Mouse (Mus musculus) forebrain, postnatal 0 days (tissue): Measurements from ENCODE around the gene Serpina12. TPM values are rescaled to one million over a fixed set of nuclear protein-coding genes. Genes with fewer than 3 reads are reported as not detected.

Source experiments
- ATAC-seq: fragments of 200-750 bp; cut with Nextera tagmentation; 2 replicates; pipeline ENCODE4 v1.8.0; 2017; ENCODE audit warnings: mild to moderate bottlenecking, moderate library complexity
- DNase-seq: peaks from one replicate; pipeline ENCODE4 v3.0.0-alpha.2; 2015
- H3K27ac ChIP-seq: fragments of 300-500 bp; sonication (generic); 2 replicates; pipeline ENCODE4 v1.5.1; 2014; ENCODE audit warnings: low read depth, mild to moderate bottlenecking, antibody characterized with exemption, low read length, moderate library complexity, mixed read lengths
- H3K27me3 ChIP-seq: fragments of 300-500 bp; sonication (generic); 2 replicates; pipeline ENCODE4 v1.6.1; 2014; ENCODE audit warnings: mild to moderate bottlenecking, low read length, mixed read lengths; ENCODE audit not compliant: insufficient read depth
- H3K36me3 ChIP-seq: fragments of 300-500 bp; sonication (generic); 2 replicates; pipeline ENCODE4 v1.6.1; 2014; ENCODE audit warnings: mild to moderate bottlenecking, moderate library complexity; ENCODE audit not compliant: insufficient read depth
- H3K4me1 ChIP-seq: fragments of 300-500 bp; sonication (generic); 2 replicates; pipeline ENCODE4 v1.6.1; 2014; ENCODE audit warnings: antibody characterized with exemption; ENCODE audit not compliant: insufficient read depth
- H3K4me2 ChIP-seq: fragments of 300-500 bp; sonication (generic); 2 replicates; pipeline ENCODE4 v1.6.1; 2014; ENCODE audit warnings: low read depth, mild to moderate bottlenecking, moderate library complexity
- H3K4me3 ChIP-seq: fragments of 300-500 bp; sonication (generic); 2 replicates; pipeline ENCODE4 v1.5.1; 2014; ENCODE audit warnings: low read depth, low read length, mixed read lengths
- H3K9ac ChIP-seq: fragments of 300-500 bp; sonication (generic); 2 replicates; pipeline ENCODE4 v1.6.1; 2014; ENCODE audit warnings: mild to moderate bottlenecking
- H3K9me3 ChIP-seq: fragments of 300-500 bp; sonication (generic); 2 replicates; pipeline ENCODE4 v1.6.1; 2016; ENCODE audit warnings: low read length
- CTCF ChIP-seq: sonication (generic); IDR thresholded peaks from 2 replicates; pipeline ENCODE4 v1.5.1; 2016; ENCODE audit warnings: antibody characterized with exemption, control low read depth, low read depth
- WGBS: fragments of 180-500 bp; shearing (Covaris S2); extraction: QIAGEN DNeasy Blood & Tissue Kit; methylation state at CpG from one replicate; pipeline ENCODE4 v1.1.7; 2014; 5-methylcytosine and 5-hydroxymethylcytosine counted together
- polyA plus RNA-seq: library from polyadenylated mRNA; unstranded; fragments of >200 nt; fragmentation: Nextera tagmentation; extraction: Ambion mirVana; gene quantifications from 2 replicates; pipeline ENCODE4 v1.2.1, GENCODE M21; 2015
- total RNA-seq: library from RNA; depleted of rRNA; stranded (reverse); fragments of >200 nt; gene quantifications from 2 replicates; pipeline ENCODE4 v1.2.3, GENCODE M21; 2014

The Serpina12 gene
- total and polyA plus RNA-seq, 2 experiments from 2014 or later: not detected

DNA sequence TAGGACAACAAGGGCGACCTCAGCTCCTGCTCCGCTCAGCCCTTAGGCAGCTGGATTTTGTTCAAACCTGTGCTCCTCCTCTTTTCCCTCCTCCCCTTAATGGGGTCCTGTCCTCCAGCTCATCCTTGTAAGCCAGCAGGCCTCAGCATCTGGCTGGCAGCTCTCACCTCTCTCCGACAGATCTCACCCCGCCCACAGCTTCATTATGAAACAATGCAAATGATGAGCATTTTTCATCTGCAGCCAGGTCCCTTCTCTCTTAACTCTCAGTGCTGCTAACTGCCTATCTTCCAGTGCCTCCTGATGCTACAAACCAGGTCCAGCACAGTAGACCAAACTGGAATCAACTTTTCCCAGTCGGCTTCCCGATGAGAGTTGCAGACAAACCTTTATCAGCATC, 30.6 kb downstream of the Serpina12 start, which contains the start of gene Serpina9:
Gene Serpina9, minus strand, starts transcription at position 136 of the 400 bp plus-strand sequence.
- H3K36me3 ChIP-seq: no peaks in the 10 kb centered on the region
- no peak within 1 kb of the TSS for H3K27ac ChIP-seq
- WGBS: 87% methylated on average over 6 of the region's 6 CpGs
- no peak within 1 kb of the TSS for H3K4me3 ChIP-seq
- no peak within 1 kb of the TSS for H3K4me2 ChIP-seq
- no peaks in the 10 kb centered on the region for H3K4me1 ChIP-seq
- no peak for TF ChIP-seq CTCF
- H3K27me3 ChIP-seq: no peaks in the 10 kb centered on the region
- ATAC-seq (no peak), DNase-seq (no peak)
- H3K9me3 ChIP-seq: no peaks in the 10 kb centered on the region
- H3K9ac ChIP-seq: no peak within 1 kb of the TSS

DNA sequence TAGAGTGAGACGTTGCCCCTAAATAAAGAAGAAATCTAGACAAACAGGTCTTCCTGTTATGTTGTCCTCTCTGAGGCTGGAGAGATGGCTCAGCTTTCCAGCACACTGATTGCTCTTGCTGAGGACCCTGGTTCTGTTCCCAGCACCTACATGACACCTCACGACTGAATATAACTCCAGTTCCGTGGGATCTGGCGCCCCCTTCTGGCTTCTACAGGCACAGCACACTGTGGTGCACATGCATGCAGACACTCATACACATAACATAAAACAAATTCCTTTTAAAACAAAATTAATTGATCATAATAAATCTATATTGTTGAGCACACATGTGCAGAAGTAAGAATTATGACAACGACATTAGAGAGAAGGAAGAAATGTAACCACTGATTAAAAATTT, 39.6 kb downstream of the Serpina12 start:
- WGBS: 87% methylated on average over 5 of the region's 5 CpGs
- ATAC-seq: no peak

DNA sequence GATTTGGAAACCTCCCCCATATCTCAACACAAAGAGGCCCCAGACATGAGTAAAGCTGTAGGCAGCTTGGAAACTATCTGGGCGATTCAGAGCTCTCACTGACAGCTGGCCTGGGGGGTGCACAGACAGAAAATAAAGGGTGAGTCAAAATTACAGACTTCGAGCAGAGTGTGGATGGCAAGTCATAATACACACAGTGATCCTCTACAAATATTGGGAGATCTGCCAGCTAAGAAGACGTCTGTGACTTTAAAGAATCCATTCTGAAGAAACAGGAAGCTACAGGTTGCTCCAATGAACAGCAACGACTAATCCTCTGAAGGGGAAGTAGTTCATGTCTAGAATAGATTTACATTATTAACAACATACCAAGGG, 41.0 kb downstream of the Serpina12 start:
- Histone ChIP-seq H3K4me1 (no peaks in the 10 kb centered on the region), H3K4me2 (no peak overlapping the region), H3K27me3 (no peaks in the 10 kb centered on the region), H3K27ac (no peak overlapping the region), H3K4me3 (no peak overlapping the region), H3K9me3 (0 out of 2 replicates have a peak, but pooled peaks cover 4% of the 10 kb centered on the region), H3K36me3 (no peaks in the 10 kb centered on the region), H3K9ac (no peak overlapping the region)
- WGBS: 59% methylated on average over 4 of the region's 4 CpGs
- ATAC-seq (no peak), DNase-seq (no peak)
- no peak for TF ChIP-seq CTCF

More for the DNA sequence above, 39.6 kb downstream of the Serpina12 start:
- no peak for TF ChIP-seq CTCF
- DNase-seq: no peak
- no peaks in the 10 kb centered on the region for H3K36me3 ChIP-seq
- H3K9me3 ChIP-seq: 0 out of 2 replicates have a peak, but pooled peaks cover 4% of the 10 kb centered on the region
- H3K9ac ChIP-seq: no peak overlapping the region
- no peaks in the 10 kb centered on the region for H3K27me3 ChIP-seq
- no peak overlapping the region for H3K4me2 ChIP-seq
- no peak overlapping the region for H3K27ac ChIP-seq
- no peak overlapping the region for H3K4me3 ChIP-seq
- no peaks in the 10 kb centered on the region for H3K4me1 ChIP-seq

DNA sequence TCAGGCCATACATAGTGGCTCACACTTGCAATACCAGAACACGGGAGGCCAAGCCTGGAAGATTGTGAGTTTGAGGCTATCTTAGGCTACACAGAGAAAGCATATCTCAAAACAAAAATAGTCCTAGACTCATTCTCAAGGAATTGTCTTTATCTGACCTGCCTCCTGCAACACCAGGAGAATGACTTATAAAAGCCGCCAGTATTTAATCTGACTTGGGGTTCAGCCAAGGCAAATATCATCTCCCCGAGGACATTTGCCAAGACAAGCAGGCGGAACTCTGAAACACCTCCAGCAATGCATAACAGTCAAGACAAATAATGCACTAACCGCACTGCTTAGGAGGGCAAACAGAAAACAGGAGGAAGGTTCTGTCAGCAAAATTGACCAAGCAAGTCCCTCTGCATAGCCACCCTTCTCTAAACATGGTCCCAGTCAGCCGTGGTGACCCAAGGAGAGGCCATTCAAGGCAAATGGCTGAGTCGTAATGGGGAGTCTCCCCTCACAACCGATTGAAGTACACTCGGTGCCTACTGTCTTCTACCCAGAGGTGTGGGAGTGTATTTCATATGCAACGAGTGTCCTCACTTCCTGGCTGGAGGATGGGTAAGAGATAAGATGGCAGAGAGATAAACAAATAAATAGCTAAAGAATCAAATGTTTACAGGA, 41.5 kb downstream of the Serpina12 start:
- WGBS: 79% methylated on average over 10 of the region's 10 CpGs

DNA sequence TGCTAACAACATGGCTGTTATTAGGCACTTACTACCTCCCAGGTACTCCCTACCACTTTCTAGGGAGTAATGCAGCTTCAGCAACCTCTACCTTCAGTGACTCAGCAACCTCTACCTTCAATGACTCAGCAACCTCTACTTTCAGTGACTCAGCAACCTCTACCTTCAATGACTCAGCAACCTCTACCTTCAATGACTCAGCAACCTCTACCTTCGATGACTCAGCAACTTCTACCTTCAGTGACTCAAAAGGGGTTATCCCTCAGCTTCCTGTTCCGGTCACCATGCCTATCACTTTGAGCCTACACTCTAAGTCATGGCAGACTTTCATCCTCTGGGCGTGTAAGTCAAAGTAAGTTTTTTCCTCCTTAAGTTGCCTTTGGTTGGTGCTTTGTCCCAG, 43.6 kb downstream of the Serpina12 start:
- TF ChIP-seq CTCF: no peak
- WGBS: 91% methylated on average over 3 of the region's 3 CpGs
- H3K4me1 ChIP-seq: no peaks in the 10 kb centered on the region

More for the DNA sequence above, 41.5 kb downstream of the Serpina12 start:
- Histone ChIP-seq H3K9me3 (0 out of 2 replicates have a peak, but pooled peaks cover 4% of the 10 kb centered on the region), H3K36me3 (no peaks in the 10 kb centered on the region), H3K4me1 (no peaks in the 10 kb centered on the region), H3K4me3 (no peak overlapping the region), H3K27me3 (no peaks in the 10 kb centered on the region), H3K9ac (no peak overlapping the region), H3K27ac (no peak overlapping the region), H3K4me2 (no peak overlapping the region)
- DNase-seq (no peak), ATAC-seq (no peak)
- TF ChIP-seq CTCF: no peak

DNA sequence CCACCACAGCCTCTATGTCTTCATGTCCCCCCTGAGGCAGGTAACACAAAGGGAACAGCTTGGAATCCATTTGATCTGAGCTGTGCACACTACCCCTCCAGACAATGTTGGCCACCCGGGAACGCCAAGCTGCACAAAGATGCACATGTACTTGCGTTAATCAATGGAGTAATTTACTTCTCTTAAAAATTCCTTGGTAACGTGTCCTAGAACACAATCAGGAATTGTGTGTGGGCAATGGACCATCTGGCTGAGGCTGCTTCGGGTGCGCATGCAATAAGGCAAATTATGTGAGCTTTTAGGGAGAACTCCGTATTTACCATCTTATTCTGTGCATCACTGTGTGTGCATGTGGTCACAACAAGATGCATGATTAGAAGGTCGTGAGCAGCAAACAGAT, 44.6 kb downstream of the Serpina12 start:
- H3K4me1 ChIP-seq: no peaks in the 10 kb centered on the region
- H3K27ac ChIP-seq: no peak overlapping the region
- no peak overlapping the region for H3K4me2 ChIP-seq
- 60% methylated on average over 8 of the region's 8 CpGs for WGBS
- DNase-seq: no peak
- no peak for ATAC-seq
- TF ChIP-seq CTCF: no peak
- H3K27me3 ChIP-seq: no peaks in the 10 kb centered on the region
- H3K9ac ChIP-seq: no peak overlapping the region
- no peaks in the 10 kb centered on the region for H3K36me3 ChIP-seq
- H3K4me3 ChIP-seq: no peak overlapping the region
- 0 out of 2 replicates have a peak, but pooled peaks cover 2% of the 10 kb centered on the region for H3K9me3 ChIP-seq

More for the DNA sequence above, 43.6 kb downstream of the Serpina12 start:
- no peak for DNase-seq
- Histone ChIP-seq H3K36me3 (no peaks in the 10 kb centered on the region), H3K27me3 (no peaks in the 10 kb centered on the region), H3K27ac (no peak overlapping the region), H3K4me2 (no peak overlapping the region), H3K9ac (no peak overlapping the region), H3K9me3 (0 out of 2 replicates have a peak, but pooled peaks cover 4% of the 10 kb centered on the region), H3K4me3 (no peak overlapping the region)
- ATAC-seq: no peak

DNA sequence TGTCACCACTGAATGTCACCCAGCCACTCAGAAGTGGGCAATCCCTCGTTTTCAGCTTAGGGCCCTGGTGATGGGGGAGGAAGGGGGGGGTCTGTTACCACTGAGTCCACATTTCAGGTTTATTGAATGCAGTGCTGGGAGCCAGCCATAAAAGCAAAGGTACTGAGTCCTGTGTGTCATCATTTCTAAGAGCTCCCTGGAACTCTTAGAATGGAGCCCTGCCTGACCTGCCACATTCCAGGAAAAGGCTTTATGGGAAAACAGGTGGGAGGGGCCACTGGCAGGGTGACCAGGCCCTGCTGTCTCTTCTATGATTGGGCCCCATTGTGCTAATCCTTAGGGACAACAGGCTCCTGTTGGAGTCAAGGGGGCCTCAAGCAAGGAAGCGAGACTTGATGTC, 47.7 kb downstream of the Serpina12 start:
- H3K4me1 ChIP-seq: no peaks in the 10 kb centered on the region
- no peak overlapping the region for H3K4me2 ChIP-seq
- TF ChIP-seq CTCF: no peak
- no peak overlapping the region for H3K4me3 ChIP-seq
- H3K27ac ChIP-seq: no peak overlapping the region
- H3K27me3 ChIP-seq: no peaks in the 10 kb centered on the region
- H3K9ac ChIP-seq: no peak overlapping the region
- no peaks in the 10 kb centered on the region for H3K36me3 ChIP-seq
- no peaks in the 10 kb centered on the region for H3K9me3 ChIP-seq
- DNase-seq: no peak
- 44% methylated on average over 2 of the region's 2 CpGs for WGBS
- ATAC-seq: no peak
